Mouse (Mus musculus): ENCODE results near the gene Olfr732. TPM values are rescaled to one million over a fixed set of nuclear protein-coding genes. Genes with fewer than 3 reads are reported as not detected.

Olfr732 gene
- not detected for polyA plus RNA-seq (2017; shearing (Covaris generic))

DNA sequence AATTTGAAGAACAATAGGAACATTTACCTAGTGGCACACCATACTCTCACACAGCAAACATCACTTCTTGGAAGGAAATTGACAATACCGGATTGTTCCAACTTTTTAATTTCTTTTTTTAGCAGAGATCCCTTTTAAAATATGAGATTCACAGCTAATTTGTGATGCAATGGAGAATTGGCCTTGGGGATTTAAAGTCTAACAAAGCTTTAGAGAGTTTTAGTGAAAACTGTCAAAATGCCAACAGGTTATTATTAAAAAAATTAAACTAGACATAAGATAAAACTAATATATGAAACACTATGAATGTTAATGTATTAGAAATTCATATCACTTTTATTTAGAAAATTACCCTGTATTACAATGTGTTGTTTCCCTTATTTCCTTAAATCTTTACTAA is at the start of gene Olfr732:
Olfr732 (minus strand) TSS at position 101 of the 400 bp plus-strand sequence.

DNA sequence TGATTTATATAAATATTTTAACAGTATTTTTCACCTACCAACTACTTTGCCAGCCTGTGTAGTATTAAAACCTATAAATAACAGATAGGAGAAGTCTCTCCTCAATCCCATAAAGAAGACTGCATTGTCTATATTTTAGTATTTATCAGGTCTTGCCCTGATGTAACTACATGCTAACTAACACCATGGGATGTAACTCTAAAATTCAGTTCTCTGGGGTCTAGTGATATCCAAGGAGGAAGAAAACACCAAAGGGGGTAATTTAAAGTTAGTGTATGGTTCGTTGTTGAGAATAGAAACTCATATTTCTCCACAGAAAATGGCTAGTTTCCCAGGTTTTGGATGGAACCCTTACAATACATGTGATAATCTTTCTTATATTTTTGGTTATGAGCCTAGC is 42.7 kb upstream of the Olfr732 start, which contains the start of gene Olfr734:
Olfr734 (minus strand) TSS at position 101 of the 400 bp plus-strand sequence.

DNA sequence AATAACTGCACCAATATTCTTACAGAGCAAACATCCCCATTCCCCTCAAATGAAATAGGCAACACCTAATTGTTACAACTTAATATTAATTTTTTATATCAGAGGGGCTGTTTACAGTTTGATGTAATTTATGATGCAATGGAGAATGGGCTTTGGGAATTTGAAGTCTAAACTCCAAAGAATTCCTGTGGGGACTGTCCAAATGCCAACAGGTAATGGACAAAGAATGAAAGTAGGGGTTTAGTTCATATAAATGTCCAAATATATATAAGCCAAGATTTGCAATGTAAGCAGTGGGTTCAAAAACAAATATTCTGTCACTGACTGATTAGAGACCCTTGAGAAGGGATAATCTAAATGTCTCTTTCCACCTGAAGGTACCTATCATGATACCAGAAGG is 17.4 kb upstream of the Olfr732 start, which contains the start of gene Olfr733:
Olfr733 (minus strand) TSS at position 101 of the 400 bp plus-strand sequence.

DNA sequence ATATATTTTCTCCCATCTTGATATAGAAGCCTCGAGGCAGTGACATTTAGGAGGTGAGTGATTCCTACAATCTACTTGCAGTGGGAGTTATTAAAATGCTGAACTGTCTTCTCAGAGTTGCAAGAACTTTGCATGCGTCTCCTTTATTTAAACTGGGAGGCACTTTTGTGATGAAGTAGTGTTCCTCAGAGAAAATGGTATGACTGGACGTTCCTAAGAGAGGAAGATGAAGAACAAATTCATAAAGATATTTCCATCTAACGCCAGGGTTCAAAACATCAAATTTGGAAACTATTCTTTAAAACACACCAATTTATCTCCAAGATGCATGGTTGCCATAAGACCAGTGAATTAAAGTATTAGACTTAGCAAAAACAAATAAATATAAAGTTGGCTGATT is 42.2 kb downstream of the Olfr732 start, which contains the start of gene Olfr731:
Olfr731 (minus strand) TSS at position 101 of the 400 bp plus-strand sequence.

Other genes starting within 250 kb of the Olfr732 start
- not detected for gene Olfr725, start 243.8 kb downstream of the Olfr732 start, polyA plus RNA-seq (2017; shearing (Covaris generic))
- gene Olfr726, start 193.3 kb downstream of the Olfr732 start, polyA plus RNA-seq (2017; shearing (Covaris generic)): not detected
- gene Olfr727, start 161.0 kb downstream of the Olfr732 start, polyA plus RNA-seq (2017; shearing (Covaris generic)): not detected
- gene Olfr728, start 141.5 kb downstream of the Olfr732 start, polyA plus RNA-seq (2017; shearing (Covaris generic)): not detected
- not detected for gene Olfr729, start 131.3 kb downstream of the Olfr732 start, polyA plus RNA-seq (2017; shearing (Covaris generic))
- gene Olfr730, start 96.0 kb downstream of the Olfr732 start, polyA plus RNA-seq (2017; shearing (Covaris generic)): not detected
- not detected for gene Olfr731, start 42.3 kb downstream of the Olfr732 start, polyA plus RNA-seq (2017; shearing (Covaris generic))
- gene Olfr733, start 17.3 kb upstream of the Olfr732 start, polyA plus RNA-seq (2017; shearing (Covaris generic)): not detected
- gene Olfr734, start 42.6 kb upstream of the Olfr732 start, polyA plus RNA-seq (2017; shearing (Covaris generic)): not detected
- not detected for gene Olfr735, start 64.7 kb upstream of the Olfr732 start, polyA plus RNA-seq (2017; shearing (Covaris generic))
- gene Tlr11, start 73.7 kb upstream of the Olfr732 start, polyA plus RNA-seq (2017; shearing (Covaris generic)): not detected
- gene Olfr736, start 97.0 kb upstream of the Olfr732 start, polyA plus RNA-seq (2017; shearing (Covaris generic)): not detected
- not detected for gene Olfr738, start 123.4 kb upstream of the Olfr732 start, polyA plus RNA-seq (2017; shearing (Covaris generic))
- not detected for gene Olfr739, start 134.4 kb upstream of the Olfr732 start, polyA plus RNA-seq (2017; shearing (Covaris generic))
- not detected for gene Olfr740, start 161.3 kb upstream of the Olfr732 start, polyA plus RNA-seq (2017; shearing (Covaris generic))
- not detected for gene Olfr741, start 188.5 kb upstream of the Olfr732 start, polyA plus RNA-seq (2017; shearing (Covaris generic))
- not detected for gene Olfr742, start 219.4 kb upstream of the Olfr732 start, polyA plus RNA-seq (2017; shearing (Covaris generic))
- gene Olfr743, start 237.6 kb upstream of the Olfr732 start, polyA plus RNA-seq (2017; shearing (Covaris generic)): not detected

All from inflammation-experienced regulatory T-cells, adult 16 weeks (primary cell).